Mouse (Mus musculus) myocyte (in vitro differentiated cells): ENCODE results near the gene Tas2r131. TPM values are rescaled to one million over a fixed set of nuclear protein-coding genes. Genes with fewer than 3 reads are reported as not detected.
"Not testable (repeated sequence)": the region's sequence is repeated elsewhere in the genome, so short reads cannot be mapped to it uniquely, and the experiment has no call there.

ENCODE experiments used
- H3K27me3 ChIP-seq: one replicate; pipeline ENCODE4 v1.6.1; 2011; ENCODE audit not compliant: control insufficient read depth, insufficient read depth, insufficient read length
- H3K36me3 ChIP-seq: one replicate; pipeline ENCODE4 v1.6.1; 2011; ENCODE audit not compliant: control insufficient read depth, insufficient read depth
- H3K4me2 ChIP-seq: one replicate; pipeline ENCODE4 v1.6.1; 2011; ENCODE audit warnings: low read depth, control low read depth
- H3K4me3 ChIP-seq: one replicate; pipeline ENCODE4 v1.5.1; 2011; ENCODE audit warnings: mild to moderate bottlenecking, control low read depth, moderate library complexity
- H3K79me2 ChIP-seq: one replicate; pipeline ENCODE4 v1.6.1; 2011; ENCODE audit not compliant: control insufficient read depth, insufficient read depth
- H3ac ChIP-seq: one replicate; pipeline ENCODE4 v1.6.1; 2011; ENCODE audit not compliant: control insufficient read depth, insufficient read length
- CEBPB ChIP-seq: IDR thresholded peaks from 2 replicates; pipeline ENCODE4 v1.6.1; 2011; ENCODE audit warnings: mild to moderate bottlenecking, moderate library complexity; ENCODE audit not compliant: poor library complexity, insufficient read depth, severe bottlenecking
- E2F4 ChIP-seq: IDR thresholded peaks from one replicate; pipeline ENCODE4 v1.6.1; 2011; ENCODE audit warnings: mild to moderate bottlenecking, control low read depth, moderate library complexity; ENCODE audit not compliant: insufficient read depth
- MAX ChIP-seq: IDR thresholded peaks from one replicate; pipeline ENCODE4 v1.6.1; 2011; ENCODE audit warnings: low read depth, mild to moderate bottlenecking, control low read depth
- MYOD1 ChIP-seq, 3 experiments: IDR thresholded peaks; one replicate each; pipeline ENCODE4 v1.6.1; 2011; ENCODE audit warnings: control low read depth in 2 of 3, low read depth in 2 of 3, mild to moderate bottlenecking in 2 of 3, moderate library complexity in 1 of 3; ENCODE audit not compliant: insufficient read length in 2 of 3, control insufficient read depth in 1 of 3
- MYOG ChIP-seq, 3 experiments: IDR thresholded peaks; one replicate each; pipeline ENCODE4 v1.6.1; 2011; ENCODE audit warnings: control low read depth in 2 of 3, low read depth in 2 of 3, mild to moderate bottlenecking in 2 of 3; ENCODE audit not compliant: insufficient read length in 2 of 3, control insufficient read depth in 1 of 3, insufficient read depth in 1 of 3
- POLR2A ChIP-seq: IDR thresholded peaks from one replicate; pipeline ENCODE4 v1.6.1; 2011; ENCODE audit warnings: low read depth, mild to moderate bottlenecking, control low read depth, moderate library complexity; ENCODE audit not compliant: insufficient read length
- POLR2AphosphoS2 ChIP-seq: IDR thresholded peaks from one replicate; pipeline ENCODE4 v1.6.1; 2011; ENCODE audit warnings: low read depth, control low read depth; ENCODE audit not compliant: insufficient read length
- REST ChIP-seq: IDR thresholded peaks from one replicate; pipeline ENCODE4 v1.6.1; 2011; ENCODE audit warnings: mild to moderate bottlenecking, control low read depth, moderate library complexity; ENCODE audit not compliant: insufficient read depth, insufficient read length
- SRF ChIP-seq: IDR thresholded peaks from one replicate; pipeline ENCODE4 v1.6.1; 2011; ENCODE audit warnings: low read depth; ENCODE audit not compliant: control insufficient read depth, insufficient read length
- TCF12 ChIP-seq: IDR thresholded peaks from one replicate; pipeline ENCODE4 v1.6.1; 2011; ENCODE audit warnings: mild to moderate bottlenecking, control low read depth; ENCODE audit not compliant: poor library complexity, insufficient read depth, severe bottlenecking
- TCF3 ChIP-seq: IDR thresholded peaks from one replicate; pipeline ENCODE4 v1.6.1; 2011; ENCODE audit warnings: low read depth, control low read depth; ENCODE audit not compliant: insufficient read length
- USF1 ChIP-seq: IDR thresholded peaks from one replicate; pipeline ENCODE4 v1.6.1; 2011; ENCODE audit warnings: low read depth, mild to moderate bottlenecking, control low read depth, moderate library complexity
- polyA plus RNA-seq: library from polyadenylated mRNA; unstranded; fragments of >200 nt; fragmentation: generic; extraction: Trizol; gene quantifications from one replicate; pipeline ENCODE4 v1.2.1, GENCODE M21; 2012; ENCODE audit warnings: missing spikeins

The Tas2r131 gene
- not detected for polyA plus RNA-seq

DNA sequence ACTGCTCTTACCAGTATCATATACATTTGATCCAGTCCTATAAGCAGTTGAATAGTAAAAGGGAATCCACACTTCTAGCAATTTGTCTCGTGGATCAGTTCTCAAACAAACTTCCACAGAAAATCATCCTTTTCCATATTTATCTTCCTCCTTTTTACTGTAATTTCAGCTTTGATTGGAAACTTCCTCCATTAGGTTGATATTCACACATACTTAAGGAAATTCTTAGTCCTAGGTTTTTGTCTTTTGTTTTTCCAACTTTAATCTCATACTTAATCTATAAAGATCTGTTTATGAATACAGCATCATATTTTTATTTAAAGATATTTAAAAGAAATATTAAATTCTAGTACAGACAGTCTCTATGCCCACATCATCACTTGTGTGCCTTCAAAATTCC, at the start of gene Tas2r131:
Gene Tas2r131, minus strand, starts transcription at position 101 of the 400 bp plus-strand sequence.
- Histone ChIP-seq H3K4me3 (no peak within 1 kb of the TSS), H3K27me3 (no peaks in the 10 kb centered on the region), H3ac (no peak within 1 kb of the TSS), H3K79me2 (no peaks in the 10 kb centered on the region), H3K36me3 (no peaks in the 10 kb centered on the region), H3K4me2 (no peak within 1 kb of the TSS)
- TF ChIP-seq MYOD1 (IDR thresholded peaks at IDR 0.05; ENCODE audit: control insufficient read depth in 1 of 3, insufficient read length in 2 of 3, low read depth in 2 of 3) = no peak

- TF ChIP-seq CEBPB (no peak), TCF3 (no peak), MYOG (IDR thresholded peaks at IDR 0.05; ENCODE audit: control insufficient read depth in 1 of 3, insufficient read depth in 1 of 3, insufficient read length in 2 of 3, low read depth in 2 of 3) (no peak), SRF (no peak), POLR2A (no peak), E2F4 (no peak), USF1 (no peak), POLR2AphosphoS2 (no peak), TCF12 (no peak), MAX (no peak), MYOD1 (IDR thresholded peaks at IDR 0.05; ENCODE audit: control insufficient read depth in 1 of 3, insufficient read length in 2 of 3, low read depth in 2 of 3) (no peak), REST (no peak)
- Histone ChIP-seq H3K36me3 (no peaks in the 10 kb centered on the region), H3K4me3 (no peak within 1 kb of the TSS), H3K79me2 (no peaks in the 10 kb centered on the region), H3K27me3 (no peaks in the 10 kb centered on the region), H3K4me2 (no peak within 1 kb of the TSS), H3ac (no peak within 1 kb of the TSS)
Measured at GRCm38 (mm10) chr6:132980865-132981264, 23.1 kb upstream of the Tas2r131 start, which contains the start of gene Tas2r109. Tas2r109 (minus strand) TSS chr6:132980965.

DNA sequence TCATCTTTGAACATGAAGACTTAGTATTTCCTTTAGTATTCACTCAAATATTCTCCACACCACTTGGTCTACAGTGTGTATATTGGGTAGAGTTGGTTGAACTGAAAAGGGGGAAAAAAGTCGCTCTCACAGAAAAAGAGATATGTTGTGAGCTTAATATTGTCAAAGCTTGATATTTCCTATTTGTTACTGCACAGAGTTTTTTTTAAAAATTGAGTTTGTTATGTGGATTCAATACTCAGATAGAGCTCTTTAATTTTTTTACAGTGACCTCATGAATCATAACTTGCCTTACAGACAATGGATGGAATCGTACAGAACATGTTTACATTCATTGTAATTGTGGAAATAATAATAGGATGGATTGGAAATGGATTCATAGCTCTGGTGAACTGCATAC, 6.9 kb downstream of the Tas2r131 start, which contains the start of gene Tas2r129:
Gene Tas2r129, plus strand, starts transcription at position 301 of the 400 bp plus-strand sequence.
- Histone ChIP-seq H3K79me2 (no peaks in the 10 kb centered on the region), H3K4me2 (no peak within 1 kb of the TSS), H3K36me3 (no peaks in the 10 kb centered on the region), H3K27me3 (no peaks in the 10 kb centered on the region), H3ac (no peak within 1 kb of the TSS), H3K4me3 (no peak within 1 kb of the TSS)
- TF ChIP-seq MYOG (IDR thresholded peaks at IDR 0.05; ENCODE audit: control insufficient read depth in 1 of 3, insufficient read depth in 1 of 3, insufficient read length in 2 of 3, low read depth in 2 of 3) = no peak
- TF ChIP-seq SRF = no peak
- no peak for TF ChIP-seq E2F4
- no peak for TF ChIP-seq POLR2AphosphoS2
- TF ChIP-seq MAX = no peak
- TF ChIP-seq CEBPB = no peak
- no peak for TF ChIP-seq POLR2A
- TF ChIP-seq TCF3 = no peak
- no peak for TF ChIP-seq MYOD1 (IDR thresholded peaks at IDR 0.05; ENCODE audit: control insufficient read depth in 1 of 3, insufficient read length in 2 of 3, low read depth in 2 of 3)
- no peak for TF ChIP-seq USF1
- TF ChIP-seq TCF12 = no peak
- TF ChIP-seq REST = no peak

GRCm38 (mm10) chr6:132941376-132941775, 16.3 kb downstream of the Tas2r131 start:
- not testable (repeated sequence) for H3ac ChIP-seq, H3K27me3 ChIP-seq, H3K36me3 ChIP-seq, H3K79me2 ChIP-seq, H3K4me2 ChIP-seq, H3K4me3 ChIP-seq

- no peaks in the 10 kb centered on the region for H3K36me3 ChIP-seq
- no peak within 1 kb of the TSS for H3K4me3 ChIP-seq
Measured at GRCm38 (mm10) chr6:132909351-132909750, 48.4 kb downstream of the Tas2r131 start, which contains the start of gene Tas2r125. Tas2r125 (plus strand) TSS chr6:132909651.

More at GRCm38 (mm10) chr6:132909351-132909750, 48.4 kb downstream of the Tas2r131 start, which contains the start of gene Tas2r125:
- Histone ChIP-seq H3K79me2 (no peaks in the 10 kb centered on the region), H3K4me2 (no peak within 1 kb of the TSS), H3ac (no peak within 1 kb of the TSS), H3K27me3 (no peaks in the 10 kb centered on the region)
- TF ChIP-seq POLR2AphosphoS2 = no peak

Other genes starting within 250 kb of the Tas2r131 start
- not detected for gene Tas2r122, start 246.0 kb downstream of the Tas2r131 start, polyA plus RNA-seq
- not detected for gene Tas2r115, start 219.9 kb downstream of the Tas2r131 start, polyA plus RNA-seq
- not detected for gene Tas2r124, start 203.2 kb downstream of the Tas2r131 start, polyA plus RNA-seq
- gene Tas2r102, start 195.8 kb downstream of the Tas2r131 start, polyA plus RNA-seq = not detected
- not detected for gene Tas2r136, start 179.8 kb downstream of the Tas2r131 start, polyA plus RNA-seq
- gene Tas2r117, start 155.1 kb downstream of the Tas2r131 start, polyA plus RNA-seq = not detected
- not detected for gene Tas2r123, start 110.8 kb downstream of the Tas2r131 start, polyA plus RNA-seq
- gene Tas2r116, start 102.5 kb downstream of the Tas2r131 start, polyA plus RNA-seq = not detected
- gene Tas2r110, start 89.9 kb downstream of the Tas2r131 start, polyA plus RNA-seq = not detected
- not detected for gene Tas2r113, start 64.9 kb downstream of the Tas2r131 start, polyA plus RNA-seq
- gene Tas2r125, start 48.3 kb downstream of the Tas2r131 start, polyA plus RNA-seq = not detected
- not detected for gene Tas2r129, start 6.8 kb downstream of the Tas2r131 start, polyA plus RNA-seq
- gene Tas2r109, start 23.0 kb upstream of the Tas2r131 start, polyA plus RNA-seq = not detected
- gene Tas2r103, start 79.2 kb upstream of the Tas2r131 start, polyA plus RNA-seq = not detected
- gene Tas2r140, start 97.9 kb upstream of the Tas2r131 start, polyA plus RNA-seq = not detected
- 33.1 TPM for gene Smim10l1, start 147.0 kb upstream of the Tas2r131 start, polyA plus RNA-seq